Mouse (Mus musculus) G1E (cell line): ENCODE results near the gene Sp100.

Experiments used
- CTCF ChIP-seq: IDR thresholded peaks from 2 replicates; pipeline ENCODE4 v1.5.1; 2012; ENCODE audit warnings: low read depth, low read length, inconsistent platforms, mixed read lengths
- GATA1 ChIP-seq: IDR thresholded peaks from 2 replicates; pipeline ENCODE4 v1.6.1; 2012; ENCODE audit warnings: borderline replicate concordance, low read length, inconsistent platforms, mixed read lengths
- GATA2 ChIP-seq: IDR thresholded peaks from 2 replicates; pipeline ENCODE4 v1.6.1; 2012; ENCODE audit warnings: low read depth, low read length, inconsistent platforms, borderline replicate concordance
- POLR2AphosphoS5 ChIP-seq: IDR thresholded peaks from 2 replicates; pipeline ENCODE4 v1.6.1; 2012; ENCODE audit warnings: low read depth, low read length, inconsistent platforms; ENCODE audit not compliant: insufficient replicate concordance
- TAL1 ChIP-seq: conservative IDR thresholded peaks from 2 replicates; pipeline ENCODE4 v1.6.1; 2012; ENCODE audit warnings: low read depth, low read length, inconsistent platforms, mixed read lengths

GRCm38 (mm10) chr1:85720220-85720893 is 70.6 kb downstream of the Sp100 start:
- TF ChIP-seq CTCF (no peak), POLR2AphosphoS5 (no peak), TAL1 (no peak), GATA1 (no peak), GATA2 (no peak)
